Mouse (Mus musculus) midbrain, embryonic 10.5 days (tissue): ENCODE measurements around the gene Susd2. TPM values are rescaled to one million over a fixed set of nuclear protein-coding genes. Genes with fewer than 3 reads are reported as not detected.

Experiments used
- DNase-seq: peaks from one replicate; pipeline ENCODE4 v3.0.0-alpha.2; 2017; ENCODE audit warnings: low spot score
- H3K27ac ChIP-seq: fragments of 300-500 bp; sonication (generic); replicated peaks from 2 replicates; pipeline ENCODE4 v1.5.1; 2016; ENCODE audit warnings: mild to moderate bottlenecking
- H3K27me3 ChIP-seq: fragments of 300-500 bp; sonication (generic); 2 replicates; pipeline ENCODE4 v1.6.1; 2016; ENCODE audit warnings: low read depth, mild to moderate bottlenecking; ENCODE audit not compliant: poor library complexity, severe bottlenecking
- H3K36me3 ChIP-seq: fragments of 300-500 bp; sonication (generic); 2 replicates; pipeline ENCODE4 v1.6.1; 2016; ENCODE audit warnings: mild to moderate bottlenecking, moderate library complexity
- H3K4me1 ChIP-seq: fragments of 300-500 bp; sonication (generic); 2 replicates; pipeline ENCODE4 v1.6.1; 2016
- H3K4me3 ChIP-seq: fragments of 300-500 bp; sonication (generic); 2 replicates; pipeline ENCODE4 v1.5.1; 2016; ENCODE audit warnings: mild to moderate bottlenecking, moderate library complexity
- H3K9me3 ChIP-seq: fragments of 300-500 bp; sonication (generic); replicated peaks from 2 replicates; pipeline ENCODE4 v1.6.1; 2016; ENCODE audit warnings: mild to moderate bottlenecking
- WGBS: fragments of 180-500 bp; shearing (Covaris S2); methylation state at CpG from one replicate; pipeline ENCODE4 v1.1.7; 2016; 5-methylcytosine and 5-hydroxymethylcytosine counted together
- polyA plus RNA-seq: library from polyadenylated mRNA; unstranded; fragments of >200 nt; fragmentation: Nextera tagmentation; extraction: Ambion mirVana; gene quantifications from 2 replicates; pipeline ENCODE4 v1.2.1, GENCODE M21; 2016

Susd2 gene
- polyA plus RNA-seq, 1 experiment from 2014 or later = 1.6 TPM

- Histone ChIP-seq H3K9me3 (no peaks in the 10 kb centered on the region), H3K4me1 (peaks cover 11% of the 10 kb centered on the region; the same call in 1 of the 2 replicates), H3K36me3 (no peaks in the 10 kb centered on the region), H3K27me3 (no peaks in the 10 kb centered on the region), H3K27ac (no peak overlapping the region), H3K4me3 (no peak overlapping the region)
- 97% methylated on average over 8 of the region's 8 CpGs for WGBS
- DNase-seq = no peak
Measured at GRCm38 (mm10) chr10:75634610-75635009, 9.2 kb downstream of the Susd2 start.

- Histone ChIP-seq H3K4me3 (no peak overlapping the region), H3K27me3 (no peaks in the 10 kb centered on the region), H3K36me3 (no peaks in the 10 kb centered on the region), H3K9me3 (no peaks in the 10 kb centered on the region), H3K4me1 (peaks cover 10% of the 10 kb centered on the region; the same call in 1 of the 2 replicates), H3K27ac (no peak overlapping the region)
- WGBS = 74% methylated on average over 14 of the region's 14 CpGs
- DNase-seq = no peak
Measured at GRCm38 (mm10) chr10:75633576-75634139, 10.2 kb downstream of the Susd2 start.

GRCm38 (mm10) chr10:75633048-75633447, 10.8 kb downstream of the Susd2 start:
- H3K4me3 ChIP-seq = no peak overlapping the region
- no peak overlapping the region for H3K27ac ChIP-seq
- DNase-seq = no peak
- no peaks in the 10 kb centered on the region for H3K36me3 ChIP-seq
- no peaks in the 10 kb centered on the region for H3K27me3 ChIP-seq
- peaks cover 4% of the 10 kb centered on the region; the same call in 1 of the 2 replicates for H3K4me1 ChIP-seq
- H3K9me3 ChIP-seq = no peaks in the 10 kb centered on the region
- 94% methylated on average over 5 of the region's 5 CpGs for WGBS

- no peak overlapping the region for H3K27ac ChIP-seq
- WGBS = 65% methylated on average over 5 of the region's 5 CpGs
- H3K9me3 ChIP-seq = no peaks in the 10 kb centered on the region
- H3K36me3 ChIP-seq = no peaks in the 10 kb centered on the region
- no peaks in the 10 kb centered on the region for H3K27me3 ChIP-seq
- peaks cover 3% of the 10 kb centered on the region; the same call in 1 of the 2 replicates for H3K4me1 ChIP-seq
- DNase-seq = no peak
- H3K4me3 ChIP-seq = no peak overlapping the region
Measured at GRCm38 (mm10) chr10:75632633-75633032, 11.2 kb downstream of the Susd2 start.

GRCm38 (mm10) chr10:75627490-75627889, 16.3 kb downstream of the Susd2 start:
- no peak for DNase-seq
- Histone ChIP-seq H3K36me3 (no peaks in the 10 kb centered on the region), H3K9me3 (no peaks in the 10 kb centered on the region), H3K27me3 (no peaks in the 10 kb centered on the region), H3K27ac (no peak overlapping the region), H3K4me3 (no peak overlapping the region), H3K4me1 (no peaks in the 10 kb centered on the region)
- WGBS = 89% methylated on average over 3 of the region's 3 CpGs

- H3K4me1 ChIP-seq = no peaks in the 10 kb centered on the region
- no peaks in the 10 kb centered on the region for H3K27me3 ChIP-seq
- no peaks in the 10 kb centered on the region for H3K36me3 ChIP-seq
- DNase-seq = no peak
- 79% methylated on average over 3 of the region's 3 CpGs for WGBS
- H3K4me3 ChIP-seq = no peak overlapping the region
- no peaks in the 10 kb centered on the region for H3K9me3 ChIP-seq
- no peak overlapping the region for H3K27ac ChIP-seq
Measured at GRCm38 (mm10) chr10:75626991-75627390, 16.8 kb downstream of the Susd2 start.

- no peak for DNase-seq
- Histone ChIP-seq H3K36me3 (no peaks in the 10 kb centered on the region), H3K4me3 (no peak overlapping the region), H3K27ac (no peak overlapping the region), H3K27me3 (no peaks in the 10 kb centered on the region), H3K4me1 (no peaks in the 10 kb centered on the region), H3K9me3 (no peaks in the 10 kb centered on the region)
- 71% methylated on average over 6 of the region's 6 CpGs for whole genome bisulfite sequencing
Measured at GRCm38 (mm10) chr10:75625920-75626319, 17.9 kb downstream of the Susd2 start.

- Histone ChIP-seq H3K27ac (no peak overlapping the region), H3K4me3 (no peak overlapping the region), H3K36me3 (no peaks in the 10 kb centered on the region), H3K9me3 (no peaks in the 10 kb centered on the region), H3K27me3 (no peaks in the 10 kb centered on the region), H3K4me1 (no peaks in the 10 kb centered on the region)
- DNase-seq = no peak
- 51% methylated on average over 3 of the region's 3 CpGs for WGBS
Measured at GRCm38 (mm10) chr10:75620818-75621217, 23.0 kb downstream of the Susd2 start.

- 90% methylated on average over 4 of the region's 4 CpGs for WGBS
- Histone ChIP-seq H3K27me3 (no peaks in the 10 kb centered on the region), H3K27ac (no peak overlapping the region), H3K9me3 (no peaks in the 10 kb centered on the region), H3K4me3 (no peak overlapping the region), H3K4me1 (no peaks in the 10 kb centered on the region), H3K36me3 (no peaks in the 10 kb centered on the region)
- no peak for DNase-seq
Measured at GRCm38 (mm10) chr10:75616044-75616443, 27.8 kb downstream of the Susd2 start.

- Histone ChIP-seq H3K4me1 (no peaks in the 10 kb centered on the region), H3K27me3 (no peaks in the 10 kb centered on the region), H3K4me3 (no peak overlapping the region), H3K9me3 (no peaks in the 10 kb centered on the region), H3K27ac (no peak overlapping the region), H3K36me3 (no peaks in the 10 kb centered on the region)
- DNase-seq = no peak
- WGBS = 62% methylated on average over 7 of the region's 7 CpGs
Measured at GRCm38 (mm10) chr10:75610486-75610885, 33.3 kb downstream of the Susd2 start.

GRCm38 (mm10) chr10:75608975-75609374, 34.8 kb downstream of the Susd2 start:
- Histone ChIP-seq H3K27ac (no peak overlapping the region), H3K27me3 (no peaks in the 10 kb centered on the region), H3K4me1 (no peaks in the 10 kb centered on the region), H3K4me3 (no peak overlapping the region), H3K36me3 (no peaks in the 10 kb centered on the region), H3K9me3 (no peaks in the 10 kb centered on the region)
- no peak for DNase-seq
- WGBS = 93% methylated on average over 11 of the region's 11 CpGs

- H3K27me3 ChIP-seq = no peaks in the 10 kb centered on the region
- no peak for DNase-seq
- WGBS = 91% methylated on average over 4 of the region's 4 CpGs
- no peaks in the 10 kb centered on the region for H3K9me3 ChIP-seq
- H3K4me1 ChIP-seq = no peaks in the 10 kb centered on the region
- no peak overlapping the region for H3K4me3 ChIP-seq
- H3K36me3 ChIP-seq = no peaks in the 10 kb centered on the region
- H3K27ac ChIP-seq = no peak overlapping the region
Measured at GRCm38 (mm10) chr10:75607253-75607652, 36.6 kb downstream of the Susd2 start.

- no peaks in the 10 kb centered on the region for H3K9me3 ChIP-seq
- H3K4me1 ChIP-seq = no peaks in the 10 kb centered on the region
- no peaks in the 10 kb centered on the region for H3K27me3 ChIP-seq
- H3K36me3 ChIP-seq = no peaks in the 10 kb centered on the region
- no peak overlapping the region for H3K27ac ChIP-seq
- DNase-seq = no peak
- WGBS = 43% methylated on average over 11 of the region's 11 CpGs
- no peak overlapping the region for H3K4me3 ChIP-seq
Measured at GRCm38 (mm10) chr10:75605162-75605846, 38.5 kb downstream of the Susd2 start.
